Mouse (Mus musculus) bone marrow macrophage, adult 2 months (primary cell): Measurements from ENCODE around the gene Gm28308.

Source experiments
- CTCF ChIP-seq: IDR thresholded peaks from 2 replicates; pipeline ENCODE4 v1.5.1; 2012; ENCODE audit warnings: low read depth, mild to moderate bottlenecking, low read length, moderate library complexity
- POLR2A ChIP-seq: IDR thresholded peaks from 2 replicates; pipeline ENCODE4 v1.6.1; 2012; ENCODE audit warnings: mild to moderate bottlenecking, low read depth, low read length, borderline replicate concordance

- TF ChIP-seq CTCF, result no peak
- TF ChIP-seq POLR2A, result no peak
Measured at GRCm38 (mm10) chr6:52197271-52197670, 15.9 kb downstream of the Gm28308 start.
